Mouse (Mus musculus): ENCODE measurements at regions not wholly inside any gene's neighbourhood (a gene's known extent, or its start where the extent isn't known, plus 50 kb on each side); places are given as distances from the start of the nearest gene placed in this dataset.

- DNase-seq (ENCODE audit: low read depth, low spot score) = peak; percentile 8
Observed at GRCm38 (mm10) chr16:78877941-78878340, 52.8 kb upstream of the Chodl start.

- DNase-seq (ENCODE audit: low read depth, low spot score) = no peak
Observed at GRCm38 (mm10) chr16:78859006-78859405, 71.7 kb upstream of the Chodl start.

GRCm38 (mm10) chr16:78830957-78831356 lies 99.8 kb upstream of the Chodl start:
- no peak for DNase-seq (ENCODE audit: low read depth, low spot score)

GRCm38 (mm10) chr16:78827739-78828138 lies 103.0 kb upstream of the Chodl start:
- DNase-seq (ENCODE audit: low read depth, low spot score) = no peak

GRCm38 (mm10) chr16:78790064-78790463 lies 140.7 kb upstream of the Chodl start:
- no peak for DNase-seq (ENCODE audit: low read depth, low spot score)

GRCm38 (mm10) chr16:78759226-78759625 lies 171.5 kb upstream of the Chodl start:
- DNase-seq (ENCODE audit: low read depth, low spot score) = no peak

GRCm38 (mm10) chr16:78737902-78738301 lies 161.4 kb upstream of the D16Ertd472e start:
- DNase-seq (ENCODE audit: low read depth, low spot score) = no peak

- DNase-seq (ENCODE audit: low read depth, low spot score) = no peak
Observed at GRCm38 (mm10) chr16:78730583-78731501, 154.3 kb upstream of the D16Ertd472e start.

- no peak for DNase-seq (ENCODE audit: low read depth, low spot score)
Observed at GRCm38 (mm10) chr16:78725541-78725940, 149.0 kb upstream of the D16Ertd472e start.

GRCm38 (mm10) chr16:78709943-78710342 lies 133.4 kb upstream of the D16Ertd472e start:
- DNase-seq (ENCODE audit: low read depth, low spot score) = no peak

GRCm38 (mm10) chr16:78707566-78707965 lies 131.1 kb upstream of the D16Ertd472e start:
- DNase-seq (ENCODE audit: low read depth, low spot score) = no peak

GRCm38 (mm10) chr16:78707165-78707564 lies 130.7 kb upstream of the D16Ertd472e start:
- no peak for DNase-seq (ENCODE audit: low read depth, low spot score)

- DNase-seq (ENCODE audit: low read depth, low spot score) = no peak
Observed at GRCm38 (mm10) chr16:78697514-78698209, 121.2 kb upstream of the D16Ertd472e start.

- no peak for DNase-seq (ENCODE audit: low read depth, low spot score)
Observed at GRCm38 (mm10) chr16:78688251-78688650, 111.7 kb upstream of the D16Ertd472e start.

GRCm38 (mm10) chr16:78685160-78685559 lies 108.7 kb upstream of the D16Ertd472e start:
- no peak for DNase-seq (ENCODE audit: low read depth, low spot score)

GRCm38 (mm10) chr16:78684031-78684430 lies 107.5 kb upstream of the D16Ertd472e start:
- DNase-seq (ENCODE audit: low read depth, low spot score) = no peak

GRCm38 (mm10) chr16:78661126-78661525 lies 84.6 kb upstream of the D16Ertd472e start:
- no peak for DNase-seq (ENCODE audit: low read depth, low spot score)

GRCm38 (mm10) chr16:78644710-78645109 lies 68.2 kb upstream of the D16Ertd472e start:
- DNase-seq (ENCODE audit: low read depth, low spot score) = no peak

- no peak for DNase-seq (ENCODE audit: low read depth, low spot score)
Observed at GRCm38 (mm10) chr16:78641717-78642116, 65.2 kb upstream of the D16Ertd472e start.

GRCm38 (mm10) chr16:78641205-78641604 lies 64.7 kb upstream of the D16Ertd472e start:
- no peak for DNase-seq (ENCODE audit: low read depth, low spot score)

GRCm38 (mm10) chr16:78637452-78637851 lies 60.9 kb upstream of the D16Ertd472e start:
- no peak for DNase-seq (ENCODE audit: low read depth, low spot score)

- peak; percentile 47 for DNase-seq (ENCODE audit: low read depth, low spot score)
Observed at GRCm38 (mm10) chr16:78637015-78637414, 60.5 kb upstream of the D16Ertd472e start.

GRCm38 (mm10) chr16:78635774-78636173 lies 59.3 kb upstream of the D16Ertd472e start:
- DNase-seq (ENCODE audit: low read depth, low spot score) = no peak
